Mouse (Mus musculus) retina, adult 2 months (tissue): ENCODE results near the gene Rpgr.

Experiments
- DNase-seq: peaks from one replicate; pipeline ENCODE4 v3.0.0-alpha.2; 2012; ENCODE audit warnings: low read depth, low spot score

The Rpgr gene

DNA sequence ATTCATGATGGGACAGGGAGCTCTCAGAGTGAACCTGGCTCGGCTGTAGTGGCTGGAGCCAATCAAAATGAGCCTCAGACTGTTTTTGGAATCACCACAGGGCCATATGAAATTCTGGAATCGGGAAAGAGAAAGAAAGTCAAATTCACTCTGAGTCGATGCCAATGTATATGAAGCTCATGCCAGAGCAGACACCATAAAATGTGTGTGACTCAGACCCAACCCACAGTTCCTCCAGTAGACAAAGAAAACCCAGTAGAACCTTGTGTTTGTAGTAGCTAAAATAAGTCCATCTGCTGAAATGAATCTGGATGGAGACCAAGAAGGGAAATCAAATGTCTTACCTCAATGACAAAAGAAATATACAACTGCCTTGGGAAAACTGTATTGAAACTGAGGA, 142.8 kb downstream of the Rpgr start:
- no peak for DNase-seq

DNA sequence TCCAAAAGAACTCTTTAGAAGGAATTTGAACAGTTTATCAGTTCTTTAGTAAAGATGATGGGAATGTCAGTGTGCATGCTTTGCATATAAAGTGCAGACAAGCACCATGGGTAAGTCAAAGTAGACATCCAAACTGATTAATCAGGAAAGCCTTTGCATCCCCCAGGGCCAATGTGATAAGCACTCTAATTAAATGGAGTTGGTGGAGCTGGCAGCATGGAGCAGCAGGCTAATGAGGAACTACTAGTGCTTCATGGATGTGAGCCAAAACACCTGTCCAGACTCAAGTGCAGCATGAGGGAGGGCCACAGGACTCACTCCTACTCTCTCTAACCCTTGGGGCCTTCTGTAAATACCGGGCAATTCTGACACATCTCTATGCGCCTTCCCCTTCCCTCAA, 145.2 kb downstream of the Rpgr start:
- DNase-seq, result no peak

DNA sequence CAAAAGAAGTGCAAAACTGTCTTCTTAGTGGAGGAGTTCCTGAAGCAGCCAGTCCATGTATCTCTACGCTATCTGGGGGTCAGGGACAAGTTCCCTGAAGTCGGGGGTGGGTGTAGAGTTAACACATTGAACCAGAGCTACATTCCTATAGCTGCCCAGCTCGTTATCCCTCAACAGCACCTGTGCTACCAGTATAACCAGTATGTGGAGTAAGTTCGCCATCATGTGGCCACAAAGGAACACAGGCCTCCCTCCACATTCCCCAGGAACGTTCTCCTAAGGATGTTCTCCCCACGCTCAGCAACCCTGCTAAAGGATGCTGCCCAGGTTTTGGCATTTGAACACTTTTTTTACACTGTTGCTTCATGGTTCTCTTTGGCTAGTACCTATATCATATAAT, 146.0 kb downstream of the Rpgr start:
- no peak for DNase-seq

DNA sequence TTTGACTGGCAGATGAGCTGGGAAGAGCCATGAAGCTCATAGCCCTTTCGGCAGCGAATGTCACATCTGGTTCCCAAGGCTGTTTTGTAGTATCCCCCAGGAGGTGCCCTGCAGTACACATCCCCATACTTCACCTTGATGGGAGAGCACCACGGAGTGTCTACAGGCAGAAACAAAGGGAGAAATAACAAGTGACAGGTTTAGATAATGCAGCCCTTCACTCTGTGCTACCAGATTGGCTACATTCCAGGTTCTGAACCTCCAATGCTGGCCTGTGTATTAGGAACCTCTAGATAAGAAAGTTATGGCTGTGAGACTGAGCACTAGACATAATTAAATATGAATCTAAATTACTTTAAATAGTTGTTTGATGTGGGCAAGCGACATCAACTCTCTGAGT, 147.3 kb downstream of the Rpgr start:
- no peak for DNase-seq

DNA sequence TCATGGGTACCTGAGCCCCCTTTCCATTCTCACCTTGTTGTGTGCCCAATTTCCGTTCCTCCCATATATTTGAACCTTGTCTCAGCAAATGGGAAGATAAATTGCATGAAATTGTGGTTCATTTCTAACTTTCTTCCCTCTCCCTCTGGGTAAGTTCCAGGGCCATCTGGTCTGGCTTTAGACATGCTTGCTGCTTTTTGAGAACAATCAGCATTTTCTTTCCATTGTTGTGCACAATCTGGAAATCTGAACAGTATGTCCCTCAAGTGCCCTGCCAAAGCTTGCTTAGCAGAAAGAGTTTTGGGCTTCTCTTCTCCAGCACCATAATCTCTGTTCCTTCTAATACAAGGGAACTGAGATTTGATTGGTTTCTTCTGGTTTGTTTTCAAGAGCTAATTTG, 152.9 kb downstream of the Rpgr start:
- no peak for DNase-seq

DNA sequence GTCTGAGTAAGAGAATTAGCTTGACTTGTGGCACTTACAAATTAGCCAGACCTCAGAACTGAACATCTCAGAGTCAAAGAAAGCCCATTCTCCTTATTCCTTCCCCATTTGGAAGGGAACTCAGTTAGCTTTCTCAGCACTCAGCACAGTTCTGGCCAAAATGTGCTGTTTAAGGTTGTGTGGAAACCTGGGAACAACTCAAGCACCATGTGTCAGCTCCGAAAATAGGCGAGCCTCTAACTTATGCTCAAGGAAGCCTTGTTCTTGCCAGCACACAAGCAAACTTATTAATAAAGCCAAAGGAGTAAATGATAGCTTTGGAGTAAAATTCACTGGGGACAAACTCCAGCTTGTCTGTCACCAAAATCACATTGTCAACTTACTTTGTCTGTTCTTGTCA, 153.4 kb downstream of the Rpgr start:
- no peak for DNase-seq

DNA sequence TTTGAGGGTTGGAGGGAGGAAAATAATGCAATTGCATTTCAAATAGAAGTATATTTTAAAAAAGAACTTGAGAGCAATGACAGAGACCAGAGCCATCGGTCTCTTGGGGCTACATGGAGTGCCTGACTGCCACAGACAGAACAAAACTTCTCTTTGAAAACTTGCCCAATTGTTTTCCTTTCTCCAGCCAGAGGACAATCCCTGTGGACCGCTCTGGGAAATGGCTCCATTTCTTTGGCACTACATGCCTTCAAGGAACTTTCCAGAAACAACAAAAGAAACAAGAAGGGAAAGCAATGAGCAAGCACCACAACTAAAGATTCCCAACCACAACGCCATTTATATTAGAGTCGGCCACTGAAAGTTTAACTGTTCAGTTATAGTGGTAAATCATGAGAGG, 154.5 kb downstream of the Rpgr start:
- DNase-seq, result no peak

DNA sequence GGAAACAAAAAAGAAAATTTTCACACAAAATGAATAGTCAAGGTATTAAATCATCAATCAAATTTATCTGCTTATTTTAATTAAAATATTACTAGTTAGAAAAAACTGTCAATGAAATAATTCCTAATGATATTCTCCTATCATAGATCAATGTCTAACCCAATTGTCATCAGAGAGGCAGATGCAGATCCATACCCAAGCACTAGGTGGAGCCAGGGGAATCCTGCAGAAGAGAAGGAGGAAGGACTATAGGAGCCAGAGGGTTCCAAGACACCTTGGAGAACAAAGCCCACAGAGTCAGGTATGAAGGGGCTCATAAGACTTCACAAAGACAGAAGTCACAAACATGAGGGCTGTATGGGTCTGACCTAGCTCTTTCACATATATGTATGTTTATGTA, 182.1 kb downstream of the Rpgr start:
- DNase-seq, result no peak
